Mouse (Mus musculus) heart, adult 2 months (tissue): ENCODE measurements around the gene Fntb. TPM values are rescaled to one million over a fixed set of nuclear protein-coding genes. Genes with fewer than 3 reads are reported as not detected.

Experiments
- DNase-seq, 2 experiments: peaks; one replicate each; pipeline ENCODE4 v3.0.0; 2021
- H3K27ac ChIP-seq: fragments of 200-600 bp; 2 replicates; pipeline ENCODE4 v1.8.1; 2022
- H3K27me3 ChIP-seq: fragments of 200-500 bp; 2 replicates; pipeline ENCODE4 v1.6.1; 2012; ENCODE audit warnings: mild to moderate bottlenecking, low read length, inconsistent platforms, mixed read lengths; ENCODE audit not compliant: control insufficient read depth, insufficient read depth
- H3K36me3 ChIP-seq: fragments of 200-500 bp; 2 replicates; pipeline ENCODE4 v1.6.1; 2012; ENCODE audit warnings: low read length, inconsistent platforms; ENCODE audit not compliant: control insufficient read depth, insufficient read depth
- H3K4me1 ChIP-seq: fragments of 200-500 bp; 2 replicates; pipeline ENCODE4 v1.6.1; 2011; ENCODE audit warnings: low read length; ENCODE audit not compliant: control insufficient read depth, insufficient read depth
- H3K4me3 ChIP-seq: fragments of 200-600 bp; 2 replicates; pipeline ENCODE4 v1.8.1; 2022
- H3K79me2 ChIP-seq: fragments of 200-500 bp; replicated peaks from 2 replicates; pipeline ENCODE4 v1.6.1; 2012; ENCODE audit warnings: mild to moderate bottlenecking, inconsistent platforms, low read length, moderate library complexity, mixed read lengths; ENCODE audit not compliant: control insufficient read depth, insufficient read depth
- H3K9ac ChIP-seq: fragments of 200-500 bp; 2 replicates; pipeline ENCODE4 v1.6.1; 2012; ENCODE audit warnings: low read depth, mild to moderate bottlenecking, control low read depth, inconsistent platforms, low read length, mixed read lengths
- CTCF ChIP-seq: fragments of 200-600 bp; IDR thresholded peaks from 2 replicates; pipeline ENCODE4 v1.8.1; 2022; ENCODE audit warnings: antibody characterized with exemption, mild to moderate bottlenecking, moderate library complexity
- EP300 ChIP-seq: fragments of 200-500 bp; IDR thresholded peaks from 2 replicates; pipeline ENCODE4 v1.6.1; 2011; ENCODE audit warnings: low read depth, low read length, control low read depth; ENCODE audit not compliant: insufficient read depth
- POLR2A ChIP-seq: fragments of 200-500 bp; IDR thresholded peaks from 2 replicates; pipeline ENCODE4 v1.6.1; 2011; ENCODE audit warnings: mild to moderate bottlenecking, low read depth, low read length, control low read depth; ENCODE audit not compliant: insufficient read depth
- WGBS: fragments of 180-500 bp; shearing (Covaris S2); methylation state at CpG from one replicate; pipeline ENCODE4 v1.1.7; 2018; 5-methylcytosine and 5-hydroxymethylcytosine counted together
- intact Hi-C: fragments of 180-260 bp; cut with DNase I; formaldehyde crosslinking; loops from one replicate; pipeline ENCODE4 v1.15.1; 2025
- polyA plus RNA-seq: library from polyadenylated mRNA; depleted of rRNA; stranded (reverse); fragments of >200 nt; gene quantifications from 2 replicates; pipeline ENCODE4 v1.2.3, GENCODE M21; 2012
- total RNA-seq, 2 experiments: library from RNA; stranded (reverse); gene quantifications; 2 replicates each; pipeline ENCODE4 v1.2.3; 2021

Gene Fntb
- total and polyA plus RNA-seq, 3 experiments, result 12.6 to 19.1 (median 13.7) TPM

GRCm38 (mm10) chr12:76948185-76948584, 182.8 kb downstream of the Fntb start:
- Histone ChIP-seq H3K4me3 (no peak overlapping the region), H3K9ac (no peak overlapping the region), H3K79me2 (peaks cover 6% of the 10 kb centered on the region), H3K36me3 (peaks cover 53% of the 10 kb centered on the region), H3K27me3 (no peaks in the 10 kb centered on the region), H3K27ac (no peak overlapping the region), H3K4me1 (no peaks in the 10 kb centered on the region; the same call in 1 of the 2 replicates)
- DNase-seq, result no peak
- no peak for TF ChIP-seq CTCF
- TF ChIP-seq POLR2A, result no peak
- no peak for TF ChIP-seq EP300
- WGBS, result 90% methylated on average over 2 of the region's 2 CpGs
- intact Hi-C loops, result no loop called here

- peaks cover 5% of the 10 kb centered on the region for H3K4me1 ChIP-seq
- peaks cover 56% of the 10 kb centered on the region for H3K36me3 ChIP-seq
- peaks cover 6% of the 10 kb centered on the region for H3K79me2 ChIP-seq
- H3K4me3 ChIP-seq, result no peak overlapping the region
- 31% methylated on average over 3 of the region's 3 CpGs for WGBS
- no peak overlapping the region for H3K27ac ChIP-seq
- H3K9ac ChIP-seq, result no peak overlapping the region
- TF ChIP-seq EP300 (no peak), POLR2A (no peak), CTCF (no peak)
- intact Hi-C loops, result no loop called here
- no peaks in the 10 kb centered on the region for H3K27me3 ChIP-seq
- no peak for DNase-seq
Observed at GRCm38 (mm10) chr12:76948781-76949180, 183.4 kb downstream of the Fntb start.

- no peak for DNase-seq
Observed at GRCm38 (mm10) chr12:76950330-76950729, 184.9 kb downstream of the Fntb start.

GRCm38 (mm10) chr12:76953750-76954363, 188.5 kb downstream of the Fntb start:
- Histone ChIP-seq H3K36me3 (peaks cover 83% of the 10 kb centered on the region), H3K4me3 (no peak overlapping the region), H3K27me3 (no peaks in the 10 kb centered on the region), H3K27ac (peak overlapping the region; percentile 80), H3K9ac (peak overlapping the region; percentile 3; the same call in 1 of the 2 replicates), H3K4me1 (peaks cover 26% of the 10 kb centered on the region), H3K79me2 (peaks cover 7% of the 10 kb centered on the region)
- intact Hi-C loops, result loop anchor here (2.0 kb wide), 1 partner anchor 15 kb away; no protein-coding TSS in a partner anchor
- no peak for DNase-seq
- TF ChIP-seq EP300, result no peak
- TF ChIP-seq POLR2A, result no peak
- no peak for TF ChIP-seq CTCF
- 65% methylated on average over 2 of the region's 2 CpGs for WGBS

More at GRCm38 (mm10) chr12:76950330-76950729, 184.9 kb downstream of the Fntb start:
- intact Hi-C loops, result no loop called here
- peaks cover 6% of the 10 kb centered on the region for H3K79me2 ChIP-seq
- TF ChIP-seq CTCF (no peak), EP300 (no peak), POLR2A (no peak)
- H3K27me3 ChIP-seq, result no peaks in the 10 kb centered on the region
- 77% methylated on average over 5 of the region's 5 CpGs for WGBS
- peaks cover 15% of the 10 kb centered on the region for H3K4me1 ChIP-seq
- H3K4me3 ChIP-seq, result no peak overlapping the region
- no peak overlapping the region for H3K27ac ChIP-seq
- H3K36me3 ChIP-seq, result peaks cover 69% of the 10 kb centered on the region
- H3K9ac ChIP-seq, result no peak overlapping the region

GRCm38 (mm10) chr12:76954698-76955423, 189.5 kb downstream of the Fntb start:
- intact Hi-C loops, result no loop called here
- Histone ChIP-seq H3K9ac (peak overlapping the region; percentile 15; the same call in 1 of the 2 replicates), H3K79me2 (peaks cover 7% of the 10 kb centered on the region), H3K4me1 (peaks cover 26% of the 10 kb centered on the region), H3K36me3 (peaks cover 80% of the 10 kb centered on the region), H3K27me3 (no peaks in the 10 kb centered on the region), H3K27ac (peak overlapping the region; percentile 80), H3K4me3 (peak overlapping the region; percentile 14; the same call in 1 of the 2 replicates)
- 24% methylated on average over 10 of the region's 10 CpGs for WGBS
- TF ChIP-seq EP300 (peak; percentile 69; the same call in 1 of the 2 replicates), CTCF (no peak)
- DNase-seq, result peak; percentile 80 to 87

GRCm38 (mm10) chr12:76957688-76958087, 192.3 kb downstream of the Fntb start:
- peak in 1 of 2 experiments; percentile 47 for DNase-seq
- Histone ChIP-seq H3K4me3 (peak overlapping the region; percentile 30), H3K27me3 (no peaks in the 10 kb centered on the region), H3K9ac (peak overlapping the region; percentile 20; the same call in 1 of the 2 replicates), H3K79me2 (peaks cover 8% of the 10 kb centered on the region), H3K27ac (peak overlapping the region; percentile 72), H3K36me3 (peaks cover 69% of the 10 kb centered on the region), H3K4me1 (peaks cover 28% of the 10 kb centered on the region)
- intact Hi-C loops, result no loop called here
- 13% methylated on average over 5 of the region's 5 CpGs for WGBS
- no peak for TF ChIP-seq POLR2A
- 0 out of 2 replicates have a peak, but pooled peaks have one; percentile 72 for TF ChIP-seq EP300
